Mouse (Mus musculus): ENCODE measurements around the gene Smim12. TPM values are rescaled to one million over a fixed set of nuclear protein-coding genes. Genes with fewer than 3 reads are reported as not detected.

Smim12 gene
- total and polyA plus RNA-seq, 3 experiments = 48.3 to 60.1 TPM; not detected in 1

DNA sequence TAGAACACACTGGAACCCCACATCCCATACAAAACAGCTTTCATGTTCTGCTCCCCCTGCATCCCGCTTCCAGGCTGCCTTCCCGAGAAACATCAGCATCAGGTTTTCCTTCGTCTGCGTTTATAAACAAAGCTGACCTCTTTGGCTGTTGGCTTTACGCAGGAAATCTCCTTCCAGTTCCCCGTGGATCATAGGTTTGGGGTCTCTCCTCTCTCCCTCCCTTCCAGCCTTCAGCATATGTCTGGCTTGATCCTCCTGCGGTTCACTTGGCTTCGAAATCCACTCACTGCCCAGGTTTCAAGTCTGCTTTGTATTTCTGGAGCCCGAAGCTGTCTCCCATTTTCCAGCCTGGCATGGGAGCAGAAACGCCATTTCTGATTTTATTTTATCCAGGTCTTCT lies 20.3 kb upstream of the Smim12 start:
- TF ChIP-seq TAL1 (IDR thresholded peaks at IDR 0.05; ENCODE audit: low read length) = no peak
- no peak for TF ChIP-seq RAD21 (IDR thresholded peaks at IDR 0.05; ENCODE audit: low read depth, low read length)
- TF ChIP-seq MAFK (IDR thresholded peaks at IDR 0.05; ENCODE audit: borderline replicate concordance, low read depth, low read length) = no peak
- no peak for TF ChIP-seq NRF1 (IDR thresholded peaks at IDR 0.05; ENCODE audit: insufficient read depth, low read depth, low read length, poor library complexity, severe bottlenecking)
- no peak for TF ChIP-seq MXI1 (IDR thresholded peaks at IDR 0.05; ENCODE audit: low read depth, low read length)
- no peak for TF ChIP-seq BHLHE40 (IDR thresholded peaks at IDR 0.05; ENCODE audit: borderline replicate concordance, low read depth, low read length)
- no peak for TF ChIP-seq CHD2 (IDR thresholded peaks at IDR 0.05; ENCODE audit: low read length)
- no peak for TF ChIP-seq ETS1 (IDR thresholded peaks at IDR 0.05; ENCODE audit: low read depth, low read length)
- no peak for TF ChIP-seq CHD1 (IDR thresholded peaks at IDR 0.05; ENCODE audit: low read depth, low read length)
- TF ChIP-seq USF1 (IDR thresholded peaks at IDR 0.05; ENCODE audit: low read depth, low read length) = no peak
- TF ChIP-seq GABPA (IDR thresholded peaks at IDR 0.05; ENCODE audit: low read depth, low read length) = no peak
- no peak for TF ChIP-seq HCFC1 (IDR thresholded peaks at IDR 0.05; ENCODE audit: low read depth, low read length)
- TF ChIP-seq EP300 (IDR thresholded peaks at IDR 0.05; ENCODE audit: low read depth in 1 of 2, low read length in 2 of 2) = no peak
- TF ChIP-seq SMC3 (IDR thresholded peaks at IDR 0.05; ENCODE audit: low read depth, low read length) = no peak
- TF ChIP-seq JUND (IDR thresholded peaks at IDR 0.05; ENCODE audit: low read depth, low read length) = no peak
- no peak overlapping the region for H3K27ac ChIP-seq (ENCODE audit: control insufficient read depth, low read depth, low read length)
- H3K9ac ChIP-seq (ENCODE audit: control insufficient read depth, low read depth, low read length, poor library complexity, severe bottlenecking) = no peak overlapping the region
- H3K79me2 ChIP-seq (ENCODE audit: control insufficient read depth, insufficient read depth, low read length, poor library complexity) = no peaks in the 10 kb centered on the region
- H3K9me3 ChIP-seq (replicated peaks; ENCODE audit: insufficient read depth, low read length) = no peaks in the 10 kb centered on the region
- DNase-seq (ENCODE audit: low read depth, low spot score) = no peak
- H3K36me3 ChIP-seq (ENCODE audit: control insufficient read depth in 1 of 2, insufficient read depth in 2 of 2, low read length in 2 of 2) = no peaks in the 10 kb centered on the region
- H3K4me3 ChIP-seq (ENCODE audit: control insufficient read depth in 1 of 2, insufficient read depth in 1 of 2, low read depth in 2 of 2, low read length in 2 of 2) = no peak overlapping the region
- no peaks in the 10 kb centered on the region for H3K27me3 ChIP-seq (ENCODE audit: control insufficient read depth in 1 of 2, insufficient read depth in 2 of 2, low read length in 2 of 2)
- no peaks in the 10 kb centered on the region for H3K4me1 ChIP-seq (ENCODE audit: control insufficient read depth in 1 of 2, insufficient read depth in 2 of 2, low read length in 2 of 2)

DNA sequence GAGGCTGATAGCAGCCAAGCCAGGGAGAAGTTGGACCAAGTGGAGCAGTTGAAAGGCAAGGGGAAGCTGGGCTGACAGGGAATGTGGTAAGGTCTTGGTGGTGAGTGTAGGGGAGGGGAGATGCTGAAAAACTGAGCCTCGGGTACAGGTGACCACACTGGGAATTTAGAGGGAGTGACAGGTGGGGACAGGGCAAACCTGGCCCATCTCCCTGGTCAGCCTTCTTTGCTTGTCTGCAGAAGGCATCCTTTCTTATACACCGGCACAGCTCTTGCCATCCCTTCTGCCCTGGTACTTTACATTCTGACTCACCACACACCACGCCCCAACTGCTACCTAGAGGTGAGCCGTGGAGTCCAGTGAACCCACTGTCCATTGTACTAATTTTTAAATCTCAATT lies 19.8 kb upstream of the Smim12 start:
- no peak for DNase-seq (ENCODE audit: low read depth, low spot score)
- no peak overlapping the region for H3K9ac ChIP-seq (ENCODE audit: control insufficient read depth, low read depth, low read length, poor library complexity, severe bottlenecking)
- H3K9me3 ChIP-seq (replicated peaks; ENCODE audit: insufficient read depth, low read length) = no peaks in the 10 kb centered on the region
- no peak overlapping the region for H3K27ac ChIP-seq (ENCODE audit: control insufficient read depth, low read depth, low read length)
- TF ChIP-seq CTCF (IDR thresholded peaks at IDR 0.05 in 2 of 3, conservative IDR thresholded peaks at IDR 0.05 in 1 of 3; ENCODE audit: control insufficient read depth in 1 of 3, insufficient read depth in 1 of 3, low read depth in 2 of 3, low read length in 3 of 3, poor library complexity in 1 of 3, severe bottlenecking in 1 of 3) = no peak
- TF ChIP-seq USF2 (IDR thresholded peaks at IDR 0.05; ENCODE audit: borderline replicate concordance in 1 of 2, insufficient read depth in 1 of 2, low read depth in 1 of 2, low read length in 2 of 2) = no peak
- TF ChIP-seq ZNF384 (IDR thresholded peaks at IDR 0.05; ENCODE audit: low read depth, low read length) = no peak
- TF ChIP-seq CHD2 (IDR thresholded peaks at IDR 0.05; ENCODE audit: low read length) = no peak
- no peak for TF ChIP-seq MYC (IDR thresholded peaks at IDR 0.05; ENCODE audit: low read depth, low read length)
- H3K4me3 ChIP-seq (ENCODE audit: control insufficient read depth in 1 of 2, insufficient read depth in 1 of 2, low read depth in 2 of 2, low read length in 2 of 2) = no peak overlapping the region
- no peaks in the 10 kb centered on the region for H3K36me3 ChIP-seq (ENCODE audit: control insufficient read depth in 1 of 2, insufficient read depth in 2 of 2, low read length in 2 of 2)
- H3K4me1 ChIP-seq (ENCODE audit: control insufficient read depth in 1 of 2, insufficient read depth in 2 of 2, low read length in 2 of 2) = no peaks in the 10 kb centered on the region
- no peaks in the 10 kb centered on the region for H3K27me3 ChIP-seq (ENCODE audit: control insufficient read depth in 1 of 2, insufficient read depth in 2 of 2, low read length in 2 of 2)
- no peaks in the 10 kb centered on the region for H3K79me2 ChIP-seq (ENCODE audit: control insufficient read depth, insufficient read depth, low read length, poor library complexity)
